Mouse (Mus musculus) hindbrain, embryonic 10.5 days (tissue): Measurements from ENCODE around the gene Map2k4. TPM values are rescaled to one million over a fixed set of nuclear protein-coding genes. Genes with fewer than 3 reads are reported as not detected.
A peak's percentile ranks its signal among the peaks of the same experiment; 100 is the strongest.

Source experiments
- DNase-seq: peaks from one replicate; pipeline ENCODE4 v3.0.0-alpha.2; 2017; ENCODE audit warnings: low spot score
- H3K27ac ChIP-seq: fragments of 300-500 bp; sonication (generic); 2 replicates; pipeline ENCODE4 v1.5.1; 2016; ENCODE audit warnings: mild to moderate bottlenecking, moderate library complexity
- H3K27me3 ChIP-seq: fragments of 300-500 bp; sonication (generic); 2 replicates; pipeline ENCODE4 v1.6.1; 2016; ENCODE audit warnings: mild to moderate bottlenecking; ENCODE audit not compliant: poor library complexity, insufficient read depth, severe bottlenecking
- H3K36me3 ChIP-seq: fragments of 300-500 bp; sonication (generic); 2 replicates; pipeline ENCODE4 v1.6.1; 2016; ENCODE audit warnings: mild to moderate bottlenecking, moderate library complexity
- H3K4me1 ChIP-seq: fragments of 300-500 bp; sonication (generic); replicated peaks from 2 replicates; pipeline ENCODE4 v1.6.1; 2016; ENCODE audit warnings: mild to moderate bottlenecking
- H3K4me3 ChIP-seq: fragments of 300-500 bp; sonication (generic); 2 replicates; pipeline ENCODE4 v1.5.1; 2016; ENCODE audit warnings: mild to moderate bottlenecking, moderate library complexity
- H3K9me3 ChIP-seq: fragments of 300-500 bp; sonication (generic); 2 replicates; pipeline ENCODE4 v1.6.1; 2016; ENCODE audit warnings: mild to moderate bottlenecking, moderate library complexity
- WGBS: fragments of 180-500 bp; shearing (Covaris S2); methylation state at CpG from one replicate; pipeline ENCODE4 v1.1.7; 2016; 5-methylcytosine and 5-hydroxymethylcytosine counted together
- polyA plus RNA-seq: library from polyadenylated mRNA; unstranded; fragments of >200 nt; fragmentation: Nextera tagmentation; extraction: Ambion mirVana; gene quantifications from 2 replicates; pipeline ENCODE4 v1.2.1, GENCODE M21; 2016

Map2k4 gene
- polyA plus RNA-seq, 1 experiment from 2014 or later = 57.5 TPM

DNA sequence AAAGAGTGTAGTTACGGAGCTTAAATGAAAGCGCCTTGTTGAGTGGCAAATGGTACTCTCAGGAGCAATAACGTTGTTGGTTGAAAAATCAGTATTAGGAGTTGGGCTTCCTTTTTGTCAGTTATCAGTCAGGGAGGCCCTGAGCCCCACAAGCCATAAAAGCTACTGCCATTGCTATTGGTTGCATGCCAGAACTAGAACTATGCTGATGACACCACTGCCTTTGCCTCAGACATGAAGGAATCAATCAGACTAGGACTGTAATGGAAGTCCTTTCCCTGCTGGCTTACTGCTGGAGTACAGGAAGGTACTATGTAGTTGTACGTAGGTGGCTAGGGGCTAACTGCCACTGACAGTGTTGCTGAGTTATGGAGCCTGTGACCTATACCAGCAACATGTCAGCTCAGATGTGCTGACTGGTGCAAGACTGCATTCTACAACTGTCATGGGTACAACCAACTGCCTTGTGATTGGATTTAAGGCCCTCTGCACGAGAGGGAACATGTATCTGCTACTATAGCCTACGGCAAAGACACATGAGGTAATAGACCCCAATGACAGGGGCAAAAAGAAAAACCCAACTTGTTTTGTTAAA, 58.4 kb downstream of the Map2k4 start:
- Histone ChIP-seq H3K9me3 (no peaks in the 10 kb centered on the region), H3K4me3 (no peak overlapping the region), H3K4me1 (no peaks in the 10 kb centered on the region), H3K27me3 (no peaks in the 10 kb centered on the region), H3K27ac (no peak overlapping the region), H3K36me3 (peaks cover 32% of the 10 kb centered on the region)
- 94% methylated on average over 6 of the region's 6 CpGs for WGBS
- DNase-seq = no peak

DNA sequence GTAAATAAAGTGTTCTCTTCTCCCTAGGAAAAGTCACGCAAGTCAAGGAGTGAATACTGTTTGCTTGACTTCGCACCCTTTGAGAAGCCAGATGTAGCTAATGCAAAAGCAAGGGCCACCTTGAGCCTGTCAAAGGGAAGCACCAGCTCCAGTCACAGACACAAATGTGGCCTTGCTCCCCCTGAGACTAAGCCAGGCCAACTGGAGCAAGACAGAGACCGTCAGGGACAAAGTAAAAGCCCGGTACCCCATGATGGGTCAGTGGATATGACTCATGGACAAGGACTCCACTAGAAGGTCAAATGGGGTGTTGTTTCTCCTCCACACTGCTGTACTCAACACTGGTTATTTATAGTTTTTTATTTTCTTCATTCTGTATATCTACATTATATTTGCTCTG, 59.2 kb downstream of the Map2k4 start:
- 93% methylated on average over 4 of the region's 4 CpGs for WGBS
- Histone ChIP-seq H3K4me3 (no peak overlapping the region), H3K9me3 (no peaks in the 10 kb centered on the region), H3K36me3 (peaks cover 36% of the 10 kb centered on the region), H3K4me1 (no peaks in the 10 kb centered on the region), H3K27me3 (no peaks in the 10 kb centered on the region), H3K27ac (no peak overlapping the region)
- DNase-seq = no peak

DNA sequence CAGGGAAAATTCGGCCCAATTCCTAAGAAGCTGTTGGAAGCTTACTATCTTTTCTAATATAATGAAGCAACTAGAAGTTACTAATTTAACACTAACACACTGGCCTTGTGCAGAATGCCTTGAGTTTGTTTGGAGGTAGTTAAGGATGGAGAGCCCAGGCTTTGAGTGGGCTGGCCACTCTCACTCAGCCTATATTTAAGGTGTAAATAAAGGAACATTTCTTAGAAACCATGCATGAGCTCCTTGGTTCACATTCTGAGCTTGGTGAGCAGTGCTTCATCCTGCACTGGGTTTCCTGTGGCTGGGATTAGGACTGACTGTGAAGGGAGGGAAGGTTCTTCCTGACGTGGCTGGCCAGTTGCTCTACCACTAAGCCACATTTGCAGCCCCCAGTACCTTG, 64.4 kb downstream of the Map2k4 start:
- Histone ChIP-seq H3K4me3 (no peak overlapping the region), H3K9me3 (no peaks in the 10 kb centered on the region), H3K27ac (no peak overlapping the region), H3K27me3 (no peaks in the 10 kb centered on the region), H3K36me3 (peaks cover 27% of the 10 kb centered on the region), H3K4me1 (no peaks in the 10 kb centered on the region)
- no peak for DNase-seq
- WGBS = 88% methylated on average over 2 of the region's 2 CpGs

DNA sequence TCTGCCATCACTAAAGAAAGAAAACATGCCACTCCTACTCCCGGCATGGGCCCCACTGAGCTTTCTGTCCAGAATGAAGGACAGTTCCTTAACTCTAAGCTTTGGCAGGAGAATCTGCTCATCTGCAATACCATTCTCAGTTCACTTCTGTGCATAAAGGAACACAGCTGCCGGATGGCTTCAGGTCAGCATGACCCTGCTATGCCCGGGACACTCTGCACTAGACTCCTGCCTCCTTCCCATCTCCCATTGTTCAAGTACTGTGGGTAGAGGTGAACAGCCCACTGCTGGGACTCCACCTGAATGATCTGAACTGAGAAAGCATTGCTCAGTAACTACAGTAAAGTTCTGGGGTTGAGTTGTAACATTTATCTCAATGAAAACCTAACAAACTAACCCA, 66.5 kb downstream of the Map2k4 start:
- Histone ChIP-seq H3K4me1 (no peaks in the 10 kb centered on the region), H3K9me3 (no peaks in the 10 kb centered on the region), H3K27ac (no peak overlapping the region), H3K36me3 (peaks cover 29% of the 10 kb centered on the region), H3K27me3 (no peaks in the 10 kb centered on the region), H3K4me3 (no peak overlapping the region)
- no peak for DNase-seq
- WGBS = 86% methylated on average over 3 of the region's 3 CpGs

DNA sequence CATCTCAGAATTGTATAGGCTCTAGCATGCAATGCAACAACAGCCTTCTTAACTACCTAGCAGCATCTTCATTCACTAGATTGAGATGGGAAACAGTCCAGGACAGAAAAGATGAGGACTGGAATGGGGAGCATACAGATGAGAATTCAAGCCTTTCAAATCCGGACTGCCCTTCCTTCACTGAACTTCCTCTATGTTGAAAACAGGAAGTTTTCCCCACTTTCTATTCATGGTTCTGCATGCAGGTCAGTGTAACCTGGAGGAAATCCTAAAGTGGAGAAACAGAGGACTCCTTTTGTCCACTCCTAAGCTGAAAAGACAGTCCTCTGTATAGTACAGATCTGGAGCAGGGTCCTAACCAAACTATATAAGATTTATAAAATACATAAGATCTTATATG, 68.1 kb downstream of the Map2k4 start:
- peaks cover 30% of the 10 kb centered on the region for H3K36me3 ChIP-seq
- H3K4me1 ChIP-seq = no peaks in the 10 kb centered on the region
- H3K9me3 ChIP-seq = no peaks in the 10 kb centered on the region
- no peaks in the 10 kb centered on the region for H3K27me3 ChIP-seq
- no peak overlapping the region for H3K4me3 ChIP-seq
- WGBS = 80% methylated on average over 1 of the region's 1 CpGs
- H3K27ac ChIP-seq = no peak overlapping the region
- no peak for DNase-seq

DNA sequence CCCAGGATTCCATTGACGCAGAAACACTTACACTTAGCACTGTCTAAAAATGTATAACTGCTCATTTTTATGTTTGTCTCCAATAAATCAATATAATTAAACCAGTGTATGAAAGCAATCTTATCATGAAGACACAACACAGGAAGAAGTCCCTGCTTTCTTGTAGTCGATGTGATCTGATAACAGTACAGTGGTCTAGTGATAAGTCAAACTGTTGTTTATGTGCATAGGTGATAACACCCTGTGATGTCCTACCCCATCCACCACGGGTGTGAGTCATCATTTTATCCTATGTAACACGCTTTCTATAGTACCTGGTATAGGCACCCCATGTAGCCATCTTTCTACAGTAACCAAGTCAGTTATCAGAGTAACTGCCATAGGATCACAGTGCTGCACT, 74.3 kb downstream of the Map2k4 start:
- no peaks in the 10 kb centered on the region for H3K27me3 ChIP-seq
- WGBS = 92% methylated on average over 4 of the region's 4 CpGs
- H3K4me3 ChIP-seq = no peak overlapping the region
- 0 out of 2 replicates have a peak, but pooled peaks cover 8% of the 10 kb centered on the region for H3K4me1 ChIP-seq
- H3K36me3 ChIP-seq = peaks cover 31% of the 10 kb centered on the region
- DNase-seq = no peak
- no peaks in the 10 kb centered on the region for H3K9me3 ChIP-seq
- no peak overlapping the region for H3K27ac ChIP-seq

DNA sequence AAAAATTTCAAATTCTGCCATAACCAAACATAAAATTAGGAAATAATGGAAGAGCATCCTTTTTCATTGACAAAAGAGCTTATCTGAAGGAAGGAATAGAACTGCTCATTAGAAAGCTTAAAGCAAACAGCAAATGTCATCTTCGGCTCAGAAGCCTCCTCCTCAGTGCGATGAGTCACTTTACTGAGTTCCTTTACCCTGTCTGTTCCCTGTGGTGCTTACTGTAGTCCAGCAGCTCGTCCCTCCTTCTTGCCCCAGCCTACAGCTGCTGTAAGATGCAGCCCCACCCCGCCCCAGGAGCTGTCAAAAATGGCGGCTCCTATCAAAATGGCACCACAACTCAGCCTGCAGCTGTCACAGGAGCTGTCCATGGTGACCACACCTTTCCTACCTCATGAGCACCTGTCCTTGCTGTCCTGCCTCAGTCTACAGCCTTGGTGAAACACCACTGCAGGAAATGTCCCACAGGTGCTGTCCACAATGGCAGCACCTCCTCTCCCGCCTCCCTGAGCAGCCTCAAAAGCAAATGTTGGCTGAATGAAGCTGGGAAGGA, 75.3 kb downstream of the Map2k4 start:
- Histone ChIP-seq H3K27me3 (no peaks in the 10 kb centered on the region), H3K36me3 (peaks cover 36% of the 10 kb centered on the region), H3K9me3 (no peaks in the 10 kb centered on the region), H3K4me3 (no peak overlapping the region), H3K27ac (no peak overlapping the region), H3K4me1 (0 out of 2 replicates have a peak, but pooled peaks cover 8% of the 10 kb centered on the region)
- 84% methylated on average over 6 of the region's 6 CpGs for WGBS
- no peak for DNase-seq

DNA sequence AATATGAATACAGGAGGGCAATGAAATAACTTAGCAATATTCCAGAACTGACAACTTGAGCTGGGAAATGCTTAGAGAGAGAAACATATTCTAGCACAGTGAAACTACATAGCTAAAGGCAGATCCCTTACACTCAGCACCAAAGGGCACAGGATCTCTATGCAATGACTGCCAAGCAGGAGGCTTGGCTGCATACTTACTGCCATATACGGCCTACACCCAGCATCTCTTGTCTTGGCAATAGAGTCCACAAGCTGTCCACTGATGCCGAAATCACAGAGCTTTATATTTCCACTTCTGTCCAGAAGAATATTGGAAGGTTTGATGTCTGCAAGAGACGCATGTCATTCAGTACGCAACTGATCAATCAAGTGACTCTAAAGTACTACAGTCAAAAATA, 81.3 kb downstream of the Map2k4 start:
- H3K36me3 ChIP-seq = peaks cover 44% of the 10 kb centered on the region
- H3K27ac ChIP-seq = no peak overlapping the region
- no peaks in the 10 kb centered on the region for H3K27me3 ChIP-seq
- H3K4me3 ChIP-seq = no peak overlapping the region
- H3K9me3 ChIP-seq = no peaks in the 10 kb centered on the region
- WGBS = 99% methylated on average over 4 of the region's 4 CpGs
- no peaks in the 10 kb centered on the region for H3K4me1 ChIP-seq
- DNase-seq = no peak

DNA sequence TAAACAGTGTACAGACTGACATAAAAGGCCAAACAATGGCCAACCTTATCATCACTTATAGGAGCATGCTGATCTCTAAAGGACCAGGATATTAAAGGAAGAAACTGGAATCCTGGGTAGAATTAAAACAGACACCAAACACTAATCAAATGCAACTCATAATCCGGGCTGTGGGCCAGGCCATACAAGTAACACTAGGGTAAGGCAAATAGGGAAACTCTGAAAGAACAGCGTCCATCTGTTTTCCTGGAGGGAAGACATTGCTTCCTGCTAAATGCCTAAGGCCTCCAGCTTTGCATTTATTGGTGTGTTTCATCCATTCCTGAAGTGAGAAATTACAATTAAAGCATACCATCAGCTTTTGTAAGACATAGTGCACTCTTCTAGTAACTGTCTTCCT, 81.9 kb downstream of the Map2k4 start:
- Histone ChIP-seq H3K9me3 (no peaks in the 10 kb centered on the region), H3K4me1 (no peaks in the 10 kb centered on the region), H3K27me3 (no peaks in the 10 kb centered on the region), H3K27ac (no peak overlapping the region), H3K4me3 (no peak overlapping the region), H3K36me3 (peaks cover 46% of the 10 kb centered on the region)
- no peak for DNase-seq
- 98% methylated on average over 2 of the region's 2 CpGs for WGBS

DNA sequence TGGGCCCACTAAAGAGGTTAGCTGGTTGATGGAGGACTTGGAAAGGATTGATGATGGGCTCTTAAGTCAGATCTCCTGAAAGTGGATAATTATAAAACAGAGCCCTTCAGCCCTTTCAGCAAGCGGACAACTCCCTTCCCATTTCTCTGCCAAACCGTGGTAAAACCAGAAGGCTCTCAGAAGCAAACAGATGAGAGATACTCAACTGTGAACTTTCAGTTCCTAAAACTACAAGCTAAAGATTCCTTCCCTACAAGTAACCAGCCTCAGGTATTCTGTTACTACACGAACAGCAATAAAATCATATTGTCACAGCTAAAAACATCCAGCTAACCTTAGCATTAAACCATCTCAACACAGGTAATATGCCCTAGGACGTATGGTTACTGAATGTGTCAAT, 83.2 kb downstream of the Map2k4 start:
- H3K27me3 ChIP-seq = no peaks in the 10 kb centered on the region
- H3K36me3 ChIP-seq = peaks cover 48% of the 10 kb centered on the region
- no peak overlapping the region for H3K27ac ChIP-seq
- H3K9me3 ChIP-seq = no peaks in the 10 kb centered on the region
- 92% methylated on average over 4 of the region's 4 CpGs for WGBS
- DNase-seq = no peak
- H3K4me1 ChIP-seq = no peaks in the 10 kb centered on the region
- no peak overlapping the region for H3K4me3 ChIP-seq

DNA sequence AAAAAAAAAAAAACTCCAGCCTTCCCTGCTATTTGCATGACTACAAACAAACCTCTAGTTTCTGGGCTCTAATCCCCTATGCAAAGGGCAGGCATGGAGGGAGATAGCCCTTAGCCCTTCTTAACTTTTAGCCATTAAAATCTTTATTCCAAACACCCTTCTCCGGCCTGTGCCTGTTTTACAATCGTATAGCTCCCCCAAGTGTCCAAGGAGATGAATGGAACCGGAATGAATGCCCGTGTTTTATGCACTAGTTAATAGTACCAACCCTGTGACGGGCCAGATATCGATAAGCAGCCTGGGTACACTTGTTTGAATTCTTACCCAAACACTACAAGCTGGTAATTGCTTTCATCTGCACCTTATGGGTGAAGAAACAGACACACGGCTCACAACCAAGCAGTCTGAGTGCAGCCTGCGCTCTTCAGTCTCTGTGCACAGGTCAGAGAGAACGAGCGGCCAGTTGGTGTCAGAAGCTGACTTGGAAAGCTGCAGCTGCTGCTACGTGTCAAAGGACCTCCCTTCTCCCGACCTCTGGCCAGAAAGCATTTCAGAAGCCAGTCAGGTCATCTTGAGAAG, 109.2 kb downstream of the Map2k4 start:
- WGBS = 40% methylated on average over 12 of the region's 12 CpGs
- peak; percentile 25 for DNase-seq
- Histone ChIP-seq H3K27ac (no peak overlapping the region), H3K4me3 (no peak overlapping the region), H3K27me3 (no peaks in the 10 kb centered on the region), H3K9me3 (no peaks in the 10 kb centered on the region), H3K36me3 (no peaks in the 10 kb centered on the region), H3K4me1 (0 out of 2 replicates have a peak, but pooled peaks cover 4% of the 10 kb centered on the region)

DNA sequence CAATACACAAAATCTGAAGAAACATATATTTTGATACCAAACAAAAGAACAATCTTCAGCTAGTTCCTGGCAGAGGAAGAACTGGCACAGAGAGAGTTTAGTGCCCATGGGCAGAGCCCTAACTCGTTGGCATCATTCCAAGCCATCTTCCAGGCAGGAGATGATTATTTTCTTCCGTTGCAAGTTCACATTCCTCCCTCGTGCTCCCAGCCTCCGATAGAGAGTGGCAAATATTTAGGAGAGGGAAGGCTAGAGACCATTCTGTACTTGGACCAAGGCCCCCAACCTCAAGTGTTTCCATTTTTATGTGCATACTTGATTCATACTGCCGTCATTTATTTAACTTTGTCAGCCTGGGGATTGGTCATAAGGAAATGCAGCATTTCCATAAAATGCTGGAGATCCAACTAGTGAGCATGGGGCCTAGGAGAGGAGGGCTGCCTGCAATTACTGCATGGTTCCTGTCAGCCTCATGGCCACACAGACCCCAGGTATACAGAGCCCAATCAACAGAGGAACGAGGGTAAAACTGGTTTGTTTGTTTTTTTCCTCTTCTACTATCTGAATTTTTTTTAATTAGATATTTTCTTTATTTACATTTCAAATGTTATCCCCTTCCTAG, 120.6 kb downstream of the Map2k4 start:
- 85% methylated on average over 6 of the region's 6 CpGs for WGBS
- Histone ChIP-seq H3K4me1 (no peaks in the 10 kb centered on the region), H3K4me3 (no peak overlapping the region), H3K36me3 (no peaks in the 10 kb centered on the region), H3K27me3 (no peaks in the 10 kb centered on the region), H3K27ac (no peak overlapping the region), H3K9me3 (no peaks in the 10 kb centered on the region)
- DNase-seq = no peak

DNA sequence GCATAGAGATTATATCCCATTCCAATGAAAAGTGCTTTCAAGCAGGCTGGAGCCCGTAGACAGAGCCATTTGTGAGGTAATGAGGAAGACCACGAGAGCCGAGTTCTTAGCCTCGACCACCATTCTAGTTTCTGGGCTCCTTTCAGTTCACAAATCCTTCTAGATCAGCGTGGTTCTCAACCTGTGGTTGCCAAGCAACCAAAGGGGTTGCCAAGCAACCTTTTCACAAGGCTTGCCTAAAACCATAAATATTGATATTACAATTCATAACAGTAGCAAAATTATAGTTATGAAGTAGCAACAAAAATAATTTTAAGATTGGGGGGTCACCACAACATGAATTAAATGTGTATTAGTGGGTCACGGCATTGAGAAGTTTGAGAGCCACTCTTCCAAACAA, 123.2 kb downstream of the Map2k4 start:
- WGBS = 84% methylated on average over 6 of the region's 6 CpGs
- Histone ChIP-seq H3K4me3 (no peak overlapping the region), H3K27ac (no peak overlapping the region), H3K27me3 (no peaks in the 10 kb centered on the region), H3K9me3 (peaks cover 3% of the 10 kb centered on the region; the same call in 1 of the 2 replicates), H3K4me1 (no peaks in the 10 kb centered on the region), H3K36me3 (no peaks in the 10 kb centered on the region)
- no peak for DNase-seq
